Mouse (Mus musculus): ENCODE results near the gene Rabep2.

DNA sequence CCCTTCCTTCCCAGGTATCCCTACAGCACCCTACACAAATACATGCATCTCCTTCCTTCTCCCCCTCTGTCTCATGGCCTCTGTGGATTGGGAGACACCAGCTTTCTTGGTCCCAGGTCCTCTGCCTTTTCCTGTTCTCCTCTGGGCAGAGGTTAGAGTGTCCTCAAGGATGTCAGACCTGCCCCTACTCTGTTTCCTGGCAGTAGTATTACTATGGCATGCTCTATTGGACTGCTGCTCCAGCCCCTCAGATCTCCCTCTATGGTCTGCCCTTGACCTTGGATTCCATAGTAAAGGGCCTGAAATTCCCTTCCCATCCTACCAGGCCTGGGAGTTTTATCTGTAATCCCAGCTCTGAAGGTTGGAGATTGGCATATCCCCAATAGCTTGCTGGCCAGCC is 1.6 kb downstream of the Rabep2 start:
- no peak for TF ChIP-seq POLR2A (IDR thresholded peaks at IDR 0.05; ENCODE audit: low read depth, low read length)
- TF ChIP-seq TCF12 (IDR thresholded peaks at IDR 0.05; ENCODE audit: low read depth, low read length) = no peak
- TF ChIP-seq CTCF (conservative IDR thresholded peaks at IDR 0.05 in 1 of 2, IDR thresholded peaks at IDR 0.05 in 1 of 2; ENCODE audit: low read depth in 2 of 2, low read length in 2 of 2) = no peak

Data from CH12.LX (cell line).